Mouse (Mus musculus) heart, postnatal 0 days (tissue): ENCODE results near the gene Slc39a13.

Experiments used
- CTCF ChIP-seq: IDR thresholded peaks from 2 replicates; pipeline ENCODE4 v1.5.1; 2016; ENCODE audit warnings: antibody characterized with exemption, control low read depth, low read depth
- EP300 ChIP-seq: IDR thresholded peaks from 2 replicates; pipeline ENCODE4 v1.6.1; 2016; ENCODE audit warnings: antibody characterized with exemption, low read depth

- TF ChIP-seq CTCF, result no peak
- no peak for TF ChIP-seq EP300
Observed at GRCm38 (mm10) chr2:91071059-91071458, 842 bp upstream of the Slc39a13 start.
